27 mouse cellular contexts compared by ENCODE assay signal in genomic region chr2:145564596-145564995, GRCm38 (mm10).
A peak's percentile ranks its signal among the peaks of the same experiment; 100 is the strongest.
DNase-seq lines count a peak whose midpoint lies in the region; ATAC-seq and TF ChIP-seq lines count a peak whose summit lies in the region.
"Had no signal": no experiment of that assay in that cellular context is flagged by ENCODE, and none has a peak within 500 bp of the region (broad histone marks: within the 10 kb centered on the region; RNA-seq: fewer than 3 reads in every experiment).

No protein-coding gene starts in this region.

- ATAC-seq in kidney, postnatal 0 days (replicated peaks; ENCODE audit: low FRiP score, low read depth), result no peak
- no peak for ATAC-seq in kidney, embryonic 15.5 days (replicated peaks; ENCODE audit: low FRiP score)
- ATAC-seq in forebrain, embryonic 15.5 days (replicated peaks), result no peak
- ATAC-seq: CD4-positive, CD25-positive, alpha-beta regulatory T cell, adult 4 months; forebrain, postnatal 0 days; hindbrain, embryonic 16.5 days; intestine, embryonic 15.5 days had no signal

- no peaks in the 10 kb centered on the region for H3K4me1 ChIP-seq in kidney, postnatal 0 days (replicated peaks; ENCODE audit: insufficient read depth, low read length)
- no peaks in the 10 kb centered on the region for H3K4me1 ChIP-seq in kidney, embryonic 15.5 days
- H3K4me1 ChIP-seq in forebrain, embryonic 15.5 days, result no peaks in the 10 kb centered on the region
- H3K4me1 ChIP-seq: embryonic facial prominence, embryonic 10.5 days; embryonic facial prominence, embryonic 13.5 days; forebrain, embryonic 12.5 days; heart, embryonic 15.5 days; hindbrain, embryonic 13.5 days; intestine, embryonic 15.5 days had no signal

- peak; percentile 3 for DNase-seq in kidney, postnatal 0 days (ENCODE audit: low spot score)
- peak; percentile 61 to 82 for DNase-seq in adrenal gland, adult (ENCODE audit: inconsistent age in 2 of 2, low spot score in 1 of 2)
- DNase-seq in adrenal gland, postnatal 10 days, result peak; percentile 34
- peak; percentile 53 for DNase-seq in adrenal gland, postnatal 36 days
- DNase-seq in urinary bladder, postnatal 36 days (ENCODE audit: low spot score in 2 of 2), result no peak
- DNase-seq in left cerebral cortex, postnatal 25 days (ENCODE audit: low spot score in 2 of 2), result no peak
- DNase-seq: cerebellum, adult 11 months; cerebellum, adult 2 months; cerebellum, adult 9-11 months; cerebellum, postnatal 25 days; forebrain, postnatal 0 days; gastrocnemius, adult 2 months; gastrocnemius, postnatal 14 days; kidney, adult 11 months had no signal

- 54% methylated on average over 8 of the region's 8 CpGs for WGBS in kidney, postnatal 0 days
- WGBS in kidney, embryonic 15.5 days, result 50% methylated on average over 8 of the region's 8 CpGs
- 81% methylated on average over 8 of the region's 8 CpGs for WGBS in forebrain, embryonic 15.5 days

- no peak overlapping the region for H3K9ac ChIP-seq in kidney, postnatal 0 days (ENCODE audit: low read depth, low read length)
- H3K9ac ChIP-seq in kidney, embryonic 15.5 days, result no peak overlapping the region
- no peak overlapping the region for H3K9ac ChIP-seq in forebrain, embryonic 15.5 days (replicated peaks)
- H3K9ac ChIP-seq: embryonic facial prominence, embryonic 13.5 days; forebrain, embryonic 12.5 days; forebrain, postnatal 0 days; heart, embryonic 15.5 days; hindbrain, embryonic 13.5 days; intestine, embryonic 15.5 days had no signal

- H3K27ac ChIP-seq in kidney, postnatal 0 days, result no peak overlapping the region
- no peak overlapping the region for H3K27ac ChIP-seq in kidney, embryonic 15.5 days
- no peak overlapping the region for H3K27ac ChIP-seq in forebrain, embryonic 15.5 days (replicated peaks)
- H3K27ac ChIP-seq: embryonic facial prominence, embryonic 10.5 days; embryonic facial prominence, embryonic 13.5 days; forebrain, embryonic 12.5 days; gastrocnemius, adult 2 months; heart, embryonic 15.5 days; hindbrain, embryonic 10.5 days; hindbrain, embryonic 13.5 days; intestine, embryonic 15.5 days had no signal

- intact Hi-C loops in left cerebral cortex, postnatal 25 days (cut with DNase I), result no loop called here

- H3K4me2 ChIP-seq in kidney, postnatal 0 days (ENCODE audit: low read length), result no peak overlapping the region
- H3K4me2 ChIP-seq in kidney, embryonic 15.5 days, result no peak overlapping the region
- H3K4me2 ChIP-seq in forebrain, embryonic 15.5 days (replicated peaks), result no peak overlapping the region
- H3K4me2 ChIP-seq: embryonic facial prominence, embryonic 13.5 days; forebrain, embryonic 12.5 days; heart, embryonic 11.5 days; heart, embryonic 15.5 days; hindbrain, embryonic 13.5 days; intestine, embryonic 15.5 days had no signal

- no peak overlapping the region for H3K4me3 ChIP-seq in kidney, postnatal 0 days (replicated peaks; ENCODE audit: low read depth, low read length)
- H3K4me3 ChIP-seq in kidney, embryonic 15.5 days (replicated peaks), result no peak overlapping the region
- H3K4me3 ChIP-seq in forebrain, embryonic 15.5 days, result no peak overlapping the region
- H3K4me3 ChIP-seq: embryonic facial prominence, embryonic 10.5 days; embryonic facial prominence, embryonic 13.5 days; erythroblast, embryonic 14.5 days; forebrain, embryonic 12.5 days; gastrocnemius, adult 2 months; heart, embryonic 15.5 days; hindbrain, embryonic 10.5 days; hindbrain, embryonic 13.5 days; intestine, embryonic 15.5 days had no signal

- no peaks in the 10 kb centered on the region for H3K27me3 ChIP-seq in kidney, postnatal 0 days (ENCODE audit: insufficient read depth, low read length)
- no peaks in the 10 kb centered on the region for H3K27me3 ChIP-seq in kidney, embryonic 15.5 days
- no peaks in the 10 kb centered on the region for H3K27me3 ChIP-seq in forebrain, embryonic 15.5 days
- H3K27me3 ChIP-seq: embryonic facial prominence, embryonic 13.5 days; forebrain, embryonic 12.5 days; heart, embryonic 15.5 days; hindbrain, embryonic 13.5 days; intestine, embryonic 15.5 days had no signal

- no peaks in the 10 kb centered on the region for H3K36me3 ChIP-seq in kidney, postnatal 0 days (ENCODE audit: insufficient read depth, low read length)
- H3K36me3 ChIP-seq in kidney, embryonic 15.5 days, result no peaks in the 10 kb centered on the region
- H3K36me3 ChIP-seq in forebrain, embryonic 15.5 days, result no peaks in the 10 kb centered on the region
- H3K36me3 ChIP-seq: embryonic facial prominence, embryonic 10.5 days; embryonic facial prominence, embryonic 13.5 days; forebrain, embryonic 12.5 days; heart, embryonic 15.5 days; hindbrain, embryonic 10.5 days; hindbrain, embryonic 13.5 days; intestine, embryonic 15.5 days had no signal

- no peak for TF ChIP-seq CTCF in kidney, postnatal 0 days (IDR thresholded peaks at IDR 0.05; ENCODE audit: low read depth)

- H3K9me3 ChIP-seq in kidney, postnatal 0 days (replicated peaks; ENCODE audit: low read length), result no peaks in the 10 kb centered on the region
- no peaks in the 10 kb centered on the region for H3K9me3 ChIP-seq in kidney, embryonic 15.5 days (replicated peaks)
- no peaks in the 10 kb centered on the region for H3K9me3 ChIP-seq in forebrain, embryonic 15.5 days
- H3K9me3 ChIP-seq: embryonic facial prominence, embryonic 10.5 days; embryonic facial prominence, embryonic 13.5 days; forebrain, embryonic 12.5 days; heart, embryonic 15.5 days; hindbrain, embryonic 10.5 days; hindbrain, embryonic 13.5 days; intestine, embryonic 15.5 days had no signal

Comparison
In these comparisons a context has a peak if more than half of its experiments do, and no peak if none do; other contexts are left out.
1. DNase-seq: peak in kidney, postnatal 0 days (single experiment), adrenal gland, adult (2 of 2), adrenal gland, postnatal 10 days (single experiment) and adrenal gland, postnatal 36 days (2 of 2); none in urinary bladder, postnatal 36 days (0 of 2) and left cerebral cortex, postnatal 25 days (0 of 2).